ENCODE assay signal across 8 mouse cellular contexts in the genomic region with DNA sequence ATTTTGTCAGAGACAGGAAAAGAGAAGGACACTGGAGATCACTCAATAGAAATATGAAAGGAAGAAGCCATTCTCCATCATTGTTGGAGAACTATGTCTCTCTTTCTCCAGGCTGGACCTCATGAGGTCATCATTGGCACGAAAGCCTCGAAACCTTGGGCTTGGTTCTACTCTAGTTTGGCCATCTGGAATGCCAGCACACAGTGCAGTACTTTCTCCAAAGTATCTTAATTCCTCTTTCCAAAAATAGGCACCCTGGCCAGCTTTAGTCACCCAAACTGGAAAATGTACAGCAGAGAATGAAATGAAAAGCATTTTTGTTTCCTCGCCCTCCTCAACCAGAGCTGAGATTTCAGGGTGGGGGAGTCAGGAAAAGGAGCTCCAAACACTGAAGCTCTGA.
DNase-seq lines count a peak whose midpoint lies in the region; ATAC-seq and TF ChIP-seq lines count a peak whose summit lies in the region.
"Had no signal": no experiment of that assay in that cellular context is flagged by ENCODE, and none has a peak within 500 bp of the region (broad histone marks: within the 10 kb centered on the region; RNA-seq: fewer than 3 reads in every experiment).

No protein-coding gene starts in this region.

- H3K4me3 ChIP-seq in lung, embryonic 15.5 days = no peak overlapping the region
- H3K4me3 ChIP-seq in lung, postnatal 0 days (ENCODE audit: low read depth, low read length) = no peak overlapping the region
- no peak overlapping the region for H3K4me3 ChIP-seq in heart, embryonic 13.5 days
- no peak overlapping the region for H3K4me3 ChIP-seq in limb, embryonic 14.5 days (replicated peaks; ENCODE audit: low read length)

- H3K9ac ChIP-seq in lung, embryonic 15.5 days = no peak overlapping the region
- no peak overlapping the region for H3K9ac ChIP-seq in lung, postnatal 0 days (replicated peaks; ENCODE audit: low read depth)
- no peak overlapping the region for H3K9ac ChIP-seq in heart, embryonic 13.5 days
- no peak overlapping the region for H3K9ac ChIP-seq in limb, embryonic 14.5 days (ENCODE audit: low read depth, low read length, severe bottlenecking)

- H3K27me3 ChIP-seq in lung, embryonic 15.5 days = no peaks in the 10 kb centered on the region
- no peaks in the 10 kb centered on the region for H3K27me3 ChIP-seq in lung, postnatal 0 days (replicated peaks; ENCODE audit: insufficient read depth, low read length)
- no peaks in the 10 kb centered on the region for H3K27me3 ChIP-seq in heart, embryonic 13.5 days (replicated peaks)
- no peaks in the 10 kb centered on the region for H3K27me3 ChIP-seq in limb, embryonic 14.5 days (ENCODE audit: control insufficient read depth, insufficient read depth, low read length)

- H3K27ac ChIP-seq in lung, embryonic 15.5 days = peak overlapping the region; percentile 32; the same call in 1 of the 2 replicates
- H3K27ac ChIP-seq in lung, postnatal 0 days (ENCODE audit: low read length) = no peak overlapping the region
- H3K27ac ChIP-seq in heart, embryonic 13.5 days (replicated peaks) = peak overlapping the region; percentile 55
- peak overlapping the region; percentile 39; the same call in 1 of the 2 replicates for H3K27ac ChIP-seq in limb, embryonic 14.5 days (replicated peaks; ENCODE audit: low read depth, low read length)

- no peak for TF ChIP-seq EP300 in lung, postnatal 0 days (IDR thresholded peaks at IDR 0.05)

- H3K4me2 ChIP-seq in lung, embryonic 15.5 days = no peak overlapping the region
- no peak overlapping the region for H3K4me2 ChIP-seq in lung, postnatal 0 days (replicated peaks; ENCODE audit: low read depth, low read length)
- 0 out of 2 replicates have a peak overlapping the region, but pooled peaks have one; percentile 5 for H3K4me2 ChIP-seq in heart, embryonic 13.5 days
- H3K4me2 ChIP-seq in limb, embryonic 14.5 days (replicated peaks; ENCODE audit: low read depth, low read length, severe bottlenecking) = no peak overlapping the region

- peaks cover 39% of the 10 kb centered on the region for H3K4me1 ChIP-seq in lung, embryonic 15.5 days
- H3K4me1 ChIP-seq in lung, postnatal 0 days (ENCODE audit: insufficient read depth, low read depth, low read length) = peaks cover 2% of the 10 kb centered on the region; the same call in 1 of the 2 replicates
- peaks cover 60% of the 10 kb centered on the region for H3K4me1 ChIP-seq in heart, embryonic 13.5 days
- H3K4me1 ChIP-seq in limb, embryonic 14.5 days (ENCODE audit: control insufficient read depth, insufficient read depth, low read length) = peaks cover 21% of the 10 kb centered on the region

- ATAC-seq in lung, embryonic 15.5 days (ENCODE audit: borderline replicate concordance, extremely low read depth, low FRiP score, low TSS enrichment) = no peak
- ATAC-seq in lung, postnatal 0 days = no peak
- ATAC-seq in heart, embryonic 13.5 days (ENCODE audit: extremely low read depth, insufficient number of reproducible peaks, low FRiP score, low TSS enrichment) = no peak
- no peak for ATAC-seq in limb, embryonic 14.5 days (ENCODE audit: low FRiP score, low read depth)

- H3K9me3 ChIP-seq in lung, embryonic 15.5 days = no peaks in the 10 kb centered on the region
- H3K9me3 ChIP-seq in lung, postnatal 0 days (ENCODE audit: low read length) = no peaks in the 10 kb centered on the region
- no peaks in the 10 kb centered on the region for H3K9me3 ChIP-seq in heart, embryonic 13.5 days
- H3K9me3 ChIP-seq in limb, embryonic 14.5 days (ENCODE audit: control insufficient read depth, low read length) = no peaks in the 10 kb centered on the region

- 68% methylated on average over 3 of the region's 3 CpGs for WGBS in lung, embryonic 15.5 days
- 46% methylated on average over 3 of the region's 3 CpGs for WGBS in lung, postnatal 0 days
- 56% methylated on average over 3 of the region's 3 CpGs for WGBS in heart, embryonic 13.5 days
- 65% methylated on average over 3 of the region's 3 CpGs for WGBS in limb, embryonic 14.5 days

- no peak for DNase-seq in lung, postnatal 0 days (ENCODE audit: low spot score)
- DNase-seq in cerebellum, postnatal 25 days = peak; percentile 35 to 62
- DNase-seq in limb, embryonic 14.5 days (ENCODE audit: low spot score) = peak; percentile 34
- no peak for DNase-seq in ovary, adult 18-20 months (ENCODE audit: low spot score)
- no peak for DNase-seq in urinary bladder, postnatal 4 days (ENCODE audit: low spot score in 2 of 2)
- DNase-seq: lung, adult 18-20 months had no signal

- no peaks in the 10 kb centered on the region for H3K36me3 ChIP-seq in lung, embryonic 15.5 days
- H3K36me3 ChIP-seq in lung, postnatal 0 days (ENCODE audit: insufficient read depth, low read length) = no peaks in the 10 kb centered on the region
- H3K36me3 ChIP-seq in heart, embryonic 13.5 days = no peaks in the 10 kb centered on the region
- H3K36me3 ChIP-seq in limb, embryonic 14.5 days (ENCODE audit: control insufficient read depth, insufficient read depth, low read length) = no peaks in the 10 kb centered on the region

- no peak for TF ChIP-seq CTCF in lung, postnatal 0 days (IDR thresholded peaks at IDR 0.05)

- no peak for TF ChIP-seq POLR2A in limb, embryonic 14.5 days (IDR thresholded peaks at IDR 0.05; ENCODE audit: borderline replicate concordance, extremely low read depth, insufficient read depth, insufficient read length)

Comparison
In these comparisons a context has a peak if more than half of its experiments do, and no peak if none do; other contexts are left out.
1. DNase-seq: peak in cerebellum, postnatal 25 days (2 of 2) and limb, embryonic 14.5 days (single experiment); none in lung, postnatal 0 days (single experiment), ovary, adult 18-20 months (single experiment) and urinary bladder, postnatal 4 days (0 of 2).